Mouse (Mus musculus) C2C12 (cell line): Measurements from ENCODE around the gene Ireb2. TPM values are rescaled to one million over a fixed set of nuclear protein-coding genes. Genes with fewer than 3 reads are reported as not detected.
"Not testable (repeated sequence)": the region's sequence is repeated elsewhere in the genome, so short reads cannot be mapped to it uniquely, and the experiment has no call there.

Source experiments
- H3K27me3 ChIP-seq: one replicate; pipeline ENCODE4 v1.6.1; 2011; ENCODE audit not compliant: control insufficient read depth, insufficient read depth, insufficient read length
- H3K36me3 ChIP-seq: one replicate; pipeline ENCODE4 v1.6.1; 2011; ENCODE audit not compliant: control insufficient read depth, insufficient read depth
- H3K4me3 ChIP-seq: one replicate; pipeline ENCODE4 v1.5.1; 2011; ENCODE audit warnings: mild to moderate bottlenecking, control low read depth; ENCODE audit not compliant: poor library complexity, insufficient read depth, severe bottlenecking
- H3K79me2 ChIP-seq: one replicate; pipeline ENCODE4 v1.6.1; 2011; ENCODE audit not compliant: control insufficient read depth, insufficient read depth
- H3K79me3 ChIP-seq: one replicate; pipeline ENCODE4 v1.6.1; 2011; ENCODE audit warnings: low read depth, control low read depth
- H3ac ChIP-seq: one replicate; pipeline ENCODE3; 2011; ENCODE audit warnings: low read depth; ENCODE audit not compliant: control insufficient read depth, insufficient read length
- CEBPB ChIP-seq: IDR thresholded peaks from one replicate; pipeline ENCODE4 v1.6.1; 2011; ENCODE audit warnings: low read depth, mild to moderate bottlenecking, control low read depth, moderate library complexity
- CTCF ChIP-seq: IDR thresholded peaks from one replicate; pipeline ENCODE4 v1.5.1; 2011; ENCODE audit not compliant: control insufficient read depth, insufficient read depth, insufficient read length
- FOSL1 ChIP-seq: IDR thresholded peaks from one replicate; pipeline ENCODE4 v1.8.0; 2011; ENCODE audit warnings: mild to moderate bottlenecking, low read length; ENCODE audit not compliant: poor library complexity, insufficient read depth, severe bottlenecking
- MAX ChIP-seq: IDR thresholded peaks from one replicate; pipeline ENCODE4 v1.6.1; 2011; ENCODE audit warnings: mild to moderate bottlenecking, control low read depth
- MYOD1 ChIP-seq: IDR thresholded peaks from one replicate; pipeline ENCODE4 v1.6.1; 2011; ENCODE audit warnings: low read depth; ENCODE audit not compliant: control insufficient read depth, insufficient read length
- MYOG ChIP-seq: IDR thresholded peaks from one replicate; pipeline ENCODE4 v1.6.1; 2011; ENCODE audit not compliant: control insufficient read depth, insufficient read length; ENCODE audit errors: extremely low read depth
- USF1 ChIP-seq: IDR thresholded peaks from one replicate; pipeline ENCODE4 v1.6.1; 2011; ENCODE audit warnings: low read depth, mild to moderate bottlenecking, control low read depth, moderate library complexity
- polyA plus RNA-seq: library from polyadenylated mRNA; unstranded; fragments of >200 nt; fragmentation: generic; extraction: Trizol; gene quantifications from one replicate; pipeline ENCODE4 v1.2.1, GENCODE M21; 2012; ENCODE audit warnings: missing spikeins

Ireb2 gene
- polyA plus RNA-seq, 1 experiment = 7.8 TPM

DNA sequence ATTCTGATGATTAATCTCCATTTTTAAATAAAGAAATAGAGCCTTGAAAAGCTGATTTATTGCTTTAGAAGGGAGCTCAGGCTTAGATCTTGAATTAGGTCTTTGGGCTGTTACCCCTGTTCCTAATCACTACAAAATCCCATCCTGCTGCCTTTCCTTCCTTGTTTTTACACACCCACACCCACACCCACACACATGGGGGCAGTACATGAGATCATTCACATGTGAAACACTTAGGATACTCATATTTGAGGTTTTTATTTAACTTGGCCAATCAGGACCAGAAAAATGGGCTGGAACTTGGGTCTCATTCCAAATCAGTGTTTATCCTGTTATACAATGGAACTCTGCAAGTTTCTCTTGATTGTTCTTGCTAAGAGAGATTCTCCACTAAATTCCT is 85.9 kb downstream of the Ireb2 start:
- Histone ChIP-seq H3K36me3 (peaks cover 21% of the 10 kb centered on the region), H3K4me3 (no peak overlapping the region), H3K79me2 (peaks cover 37% of the 10 kb centered on the region), H3ac (no peak overlapping the region), H3K79me3 (peaks cover 25% of the 10 kb centered on the region), H3K27me3 (no peaks in the 10 kb centered on the region)
- TF ChIP-seq CEBPB (no peak), MYOD1 (no peak), MAX (no peak), MYOG (no peak)

GRCm38 (mm10) chr9:54950162-54950561 is 86.6 kb downstream of the Ireb2 start:
- H3K79me3 ChIP-seq = peaks cover 25% of the 10 kb centered on the region
- peaks cover 28% of the 10 kb centered on the region for H3K36me3 ChIP-seq
- H3K27me3 ChIP-seq = not testable (repeated sequence)
- H3K4me3 ChIP-seq = peak overlapping the region; percentile 78
- H3K79me2 ChIP-seq = peaks cover 37% of the 10 kb centered on the region
- peak overlapping the region; percentile 32 for H3ac ChIP-seq

GRCm38 (mm10) chr9:54950575-54951321 is 87.2 kb downstream of the Ireb2 start, which contains the start of the genes Psma4 and AY074887:
TSS of gene Psma4 (plus strand) at chr9:54950790.
TSS of gene AY074887 (minus strand) at chr9:54950998.
- Histone ChIP-seq H3K36me3 (peaks cover 34% of the 10 kb centered on the region), H3K79me3 (peaks cover 25% of the 10 kb centered on the region), H3ac (peak within 1 kb of the TSS; percentile 91), H3K79me2 (peaks cover 37% of the 10 kb centered on the region), H3K27me3 (no peaks in the 10 kb centered on the region), H3K4me3 (peak within 1 kb of the TSS; percentile 78)
- TF ChIP-seq MAX (peak; percentile 90), CEBPB (no peak), CTCF (no peak), FOSL1 (no peak), MYOD1 (no peak), MYOG (no peak), USF1 (peak; percentile 85)

DNA sequence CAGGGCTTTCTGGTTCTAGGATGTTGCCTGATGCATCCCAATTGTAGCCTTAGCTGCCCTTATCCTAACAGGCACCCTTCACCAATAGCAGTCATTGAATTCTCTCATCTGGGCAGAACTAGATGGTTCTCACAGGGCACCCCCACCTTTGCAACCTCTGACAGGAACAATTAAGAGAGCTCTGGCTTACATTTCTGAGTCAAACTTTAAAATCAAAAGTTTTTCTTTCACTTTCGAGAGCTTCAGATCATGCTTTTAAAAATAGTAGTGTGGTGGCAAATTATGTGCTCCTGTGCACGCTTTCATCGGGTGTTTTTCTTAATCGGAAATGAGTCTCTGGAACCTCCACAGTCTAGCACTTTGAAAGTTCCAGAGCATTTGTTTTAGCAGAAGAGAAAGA is 97.5 kb downstream of the Ireb2 start:
- no peak for TF ChIP-seq CTCF
- H3K36me3 ChIP-seq = peaks cover 38% of the 10 kb centered on the region
- H3K79me2 ChIP-seq = no peaks in the 10 kb centered on the region
- no peak overlapping the region for H3K4me3 ChIP-seq
- H3K79me3 ChIP-seq = no peaks in the 10 kb centered on the region
- H3K27me3 ChIP-seq = no peaks in the 10 kb centered on the region
- no peak overlapping the region for H3ac ChIP-seq

Other genes with a start within 250 kb of the Ireb2 start
- 36.6 TPM for gene Acsbg1, start 201.9 kb upstream of the Ireb2 start, polyA plus RNA-seq
- 7.1 TPM for gene Dnaja4, start 164.9 kb upstream of the Ireb2 start, polyA plus RNA-seq
- 55.9 TPM for gene Wdr61, start 129.3 kb upstream of the Ireb2 start, polyA plus RNA-seq
- not detected for gene Crabp1, start 99.0 kb upstream of the Ireb2 start, polyA plus RNA-seq
- gene Hykk, start 53.5 kb downstream of the Ireb2 start, polyA plus RNA-seq = 0.08 TPM
- gene Psma4, start 87.0 kb downstream of the Ireb2 start, polyA plus RNA-seq = 211 TPM
- gene AY074887, start 87.2 kb downstream of the Ireb2 start, polyA plus RNA-seq = 0.13 TPM
- gene Chrna5, start 117.1 kb downstream of the Ireb2 start, polyA plus RNA-seq = not detected
- not detected for gene Chrna3, start 162.8 kb downstream of the Ireb2 start, polyA plus RNA-seq
- gene Chrnb4, start 185.0 kb downstream of the Ireb2 start, polyA plus RNA-seq = 0.01 TPM